Mouse (Mus musculus): ENCODE measurements around the gene Olfr993. TPM values are rescaled to one million over a fixed set of nuclear protein-coding genes. Genes with fewer than 3 reads are reported as not detected.

Gene Olfr993
- not detected in 2 replicates for polyA plus RNA-seq (2014; fragmentation: Nextera tagmentation; extraction: Ambion mirVana)

GRCm38 (mm10) chr2:85414777-85415176 lies at the start of gene Olfr993:
TSS of gene Olfr993 (minus strand) at chr2:85414877.
- H3K4me1 ChIP-seq (ENCODE audit: control insufficient read depth, insufficient read depth, low read length), result no peaks in the 10 kb centered on the region
- no peak within 1 kb of the TSS for H3K27ac ChIP-seq (replicated peaks; ENCODE audit: low read depth, low read length)
- no peaks in the 10 kb centered on the region for H3K9me3 ChIP-seq (ENCODE audit: control insufficient read depth, low read length)
- H3K36me3 ChIP-seq (ENCODE audit: control insufficient read depth, insufficient read depth, low read length), result no peaks in the 10 kb centered on the region
- ATAC-seq (ENCODE audit: insufficient number of reproducible peaks, low FRiP score, low TSS enrichment, low read depth) (no peak), DNase-seq (ENCODE audit: low spot score) (no peak)
- no peak within 1 kb of the TSS for H3K4me2 ChIP-seq (ENCODE audit: low read depth, severe bottlenecking)
- H3K4me3 ChIP-seq (ENCODE audit: low read depth, low read length), result no peak within 1 kb of the TSS
- no peaks in the 10 kb centered on the region for H3K27me3 ChIP-seq (ENCODE audit: control insufficient read depth, insufficient read depth, low read length)
- H3K9ac ChIP-seq (ENCODE audit: low read length), result no peak within 1 kb of the TSS

GRCm38 (mm10) chr2:85443539-85443938 lies 28.9 kb upstream of the Olfr993 start, which contains the start of gene Olfr995:
TSS of gene Olfr995 (minus strand) at chr2:85443639.
- Histone ChIP-seq H3K4me1 (ENCODE audit: control insufficient read depth, insufficient read depth, low read length) (no peaks in the 10 kb centered on the region), H3K9ac (ENCODE audit: low read length) (no peak within 1 kb of the TSS), H3K27ac (replicated peaks; ENCODE audit: low read depth, low read length) (no peak within 1 kb of the TSS), H3K4me2 (ENCODE audit: low read depth, severe bottlenecking) (no peak within 1 kb of the TSS), H3K36me3 (ENCODE audit: control insufficient read depth, insufficient read depth, low read length) (no peaks in the 10 kb centered on the region), H3K27me3 (ENCODE audit: control insufficient read depth, insufficient read depth, low read length) (no peaks in the 10 kb centered on the region), H3K9me3 (ENCODE audit: control insufficient read depth, low read length) (no peaks in the 10 kb centered on the region), H3K4me3 (ENCODE audit: low read depth, low read length) (no peak within 1 kb of the TSS)
- no peak for DNase-seq (ENCODE audit: low spot score)
- WGBS, result 26% methylated on average over 1 of the region's 1 CpGs
- ATAC-seq (ENCODE audit: insufficient number of reproducible peaks, low FRiP score, low TSS enrichment, low read depth), result no peak

- Histone ChIP-seq H3K27ac (replicated peaks; ENCODE audit: low read depth, low read length) (no peak overlapping the region), H3K36me3 (ENCODE audit: control insufficient read depth, insufficient read depth, low read length) (no peaks in the 10 kb centered on the region), H3K9me3 (ENCODE audit: control insufficient read depth, low read length) (no peaks in the 10 kb centered on the region), H3K4me2 (ENCODE audit: low read depth, severe bottlenecking) (no peak overlapping the region), H3K9ac (ENCODE audit: low read length) (no peak overlapping the region), H3K4me3 (ENCODE audit: low read depth, low read length) (no peak overlapping the region), H3K27me3 (ENCODE audit: control insufficient read depth, insufficient read depth, low read length) (no peaks in the 10 kb centered on the region), H3K4me1 (ENCODE audit: control insufficient read depth, insufficient read depth, low read length) (no peaks in the 10 kb centered on the region)
- ATAC-seq (ENCODE audit: insufficient number of reproducible peaks, low FRiP score, low TSS enrichment, low read depth) (no peak), DNase-seq (ENCODE audit: low spot score) (no peak)
Observed at GRCm38 (mm10) chr2:85442546-85442945, 27.9 kb upstream of the Olfr993 start.

- ATAC-seq (ENCODE audit: insufficient number of reproducible peaks, low FRiP score, low TSS enrichment, low read depth), result no peak
- no peak within 1 kb of the TSS for H3K4me2 ChIP-seq (ENCODE audit: low read depth, severe bottlenecking)
- H3K27me3 ChIP-seq (ENCODE audit: control insufficient read depth, insufficient read depth, low read length), result no peaks in the 10 kb centered on the region
- H3K27ac ChIP-seq (replicated peaks; ENCODE audit: low read depth, low read length), result no peak within 1 kb of the TSS
- H3K36me3 ChIP-seq (ENCODE audit: control insufficient read depth, insufficient read depth, low read length), result no peaks in the 10 kb centered on the region
- H3K4me3 ChIP-seq (ENCODE audit: low read depth, low read length), result no peak within 1 kb of the TSS
- no peaks in the 10 kb centered on the region for H3K9me3 ChIP-seq (ENCODE audit: control insufficient read depth, low read length)
- no peaks in the 10 kb centered on the region for H3K4me1 ChIP-seq (ENCODE audit: control insufficient read depth, insufficient read depth, low read length)
- DNase-seq (ENCODE audit: low spot score), result no peak
- no peak within 1 kb of the TSS for H3K9ac ChIP-seq (ENCODE audit: low read length)
- 88% methylated on average over 3 of the region's 3 CpGs for WGBS
Observed at GRCm38 (mm10) chr2:85436351-85436750, 21.7 kb upstream of the Olfr993 start, which contains the start of gene Olfr994. TSS of gene Olfr994 (minus strand) at chr2:85436451.

GRCm38 (mm10) chr2:85425893-85426292 lies 11.2 kb upstream of the Olfr993 start:
- no peak overlapping the region for H3K27ac ChIP-seq (replicated peaks; ENCODE audit: low read depth, low read length)
- H3K4me3 ChIP-seq (ENCODE audit: low read depth, low read length), result no peak overlapping the region
- no peak for DNase-seq (ENCODE audit: low spot score)
- no peaks in the 10 kb centered on the region for H3K27me3 ChIP-seq (ENCODE audit: control insufficient read depth, insufficient read depth, low read length)
- H3K36me3 ChIP-seq (ENCODE audit: control insufficient read depth, insufficient read depth, low read length), result no peaks in the 10 kb centered on the region
- H3K9ac ChIP-seq (ENCODE audit: low read length), result no peak overlapping the region
- no peak overlapping the region for H3K4me2 ChIP-seq (ENCODE audit: low read depth, severe bottlenecking)
- ATAC-seq (ENCODE audit: insufficient number of reproducible peaks, low FRiP score, low TSS enrichment, low read depth), result no peak
- H3K4me1 ChIP-seq (ENCODE audit: control insufficient read depth, insufficient read depth, low read length), result no peaks in the 10 kb centered on the region
- WGBS, result 83% methylated on average over 1 of the region's 1 CpGs
- H3K9me3 ChIP-seq (ENCODE audit: control insufficient read depth, low read length), result no peaks in the 10 kb centered on the region

GRCm38 (mm10) chr2:85409369-85409768 lies 5.3 kb downstream of the Olfr993 start, which contains the start of gene Olfr992:
TSS of gene Olfr992 (minus strand) at chr2:85409469.
- WGBS, result 59% methylated on average over 2 of the region's 2 CpGs
- H3K4me3 ChIP-seq (ENCODE audit: low read depth, low read length), result no peak within 1 kb of the TSS
- no peaks in the 10 kb centered on the region for H3K27me3 ChIP-seq (ENCODE audit: control insufficient read depth, insufficient read depth, low read length)
- H3K9ac ChIP-seq (ENCODE audit: low read length), result no peak within 1 kb of the TSS
- no peak for ATAC-seq (ENCODE audit: insufficient number of reproducible peaks, low FRiP score, low TSS enrichment, low read depth)
- no peaks in the 10 kb centered on the region for H3K36me3 ChIP-seq (ENCODE audit: control insufficient read depth, insufficient read depth, low read length)
- no peaks in the 10 kb centered on the region for H3K9me3 ChIP-seq (ENCODE audit: control insufficient read depth, low read length)
- H3K4me1 ChIP-seq (ENCODE audit: control insufficient read depth, insufficient read depth, low read length), result no peaks in the 10 kb centered on the region
- no peak within 1 kb of the TSS for H3K27ac ChIP-seq (replicated peaks; ENCODE audit: low read depth, low read length)
- H3K4me2 ChIP-seq (ENCODE audit: low read depth, severe bottlenecking), result no peak within 1 kb of the TSS
- no peak for DNase-seq (ENCODE audit: low spot score)

Other genes starting within 250 kb of the Olfr993 start
- 0.37 and 0.41 TPM in 2 replicates for gene Lrrc55, start 217.7 kb downstream of the Olfr993 start, polyA plus RNA-seq (2014; fragmentation: Nextera tagmentation; extraction: Ambion mirVana)
- not detected in 2 replicates for gene Olfr987, start 75.6 kb downstream of the Olfr993 start, polyA plus RNA-seq (2014; fragmentation: Nextera tagmentation; extraction: Ambion mirVana)
- gene Olfr988, start 51.6 kb downstream of the Olfr993 start, polyA plus RNA-seq (2014; fragmentation: Nextera tagmentation; extraction: Ambion mirVana), result not detected in 2 replicates
- not detected in 2 replicates for gene Olfr992, start 5.4 kb downstream of the Olfr993 start, polyA plus RNA-seq (2014; fragmentation: Nextera tagmentation; extraction: Ambion mirVana)
- gene Olfr994, start 21.6 kb upstream of the Olfr993 start, polyA plus RNA-seq (2014; fragmentation: Nextera tagmentation; extraction: Ambion mirVana), result not detected in 2 replicates
- gene Olfr995, start 28.8 kb upstream of the Olfr993 start, polyA plus RNA-seq (2014; fragmentation: Nextera tagmentation; extraction: Ambion mirVana), result not detected in 2 replicates
- gene 4833423E24Rik, start 104.1 kb upstream of the Olfr993 start, polyA plus RNA-seq (2014; fragmentation: Nextera tagmentation; extraction: Ambion mirVana), result not detected in 2 replicates
- gene Olfr996, start 164.3 kb upstream of the Olfr993 start, polyA plus RNA-seq (2014; fragmentation: Nextera tagmentation; extraction: Ambion mirVana), result not detected in 2 replicates
- gene Olfr998, start 174.1 kb upstream of the Olfr993 start, polyA plus RNA-seq (2014; fragmentation: Nextera tagmentation; extraction: Ambion mirVana), result not detected in 2 replicates
- not detected in 2 replicates for gene Olfr1000, start 197.0 kb upstream of the Olfr993 start, polyA plus RNA-seq (2014; fragmentation: Nextera tagmentation; extraction: Ambion mirVana)
- gene Olfr1002, start 235.8 kb upstream of the Olfr993 start, polyA plus RNA-seq (2014; fragmentation: Nextera tagmentation; extraction: Ambion mirVana), result not detected in 2 replicates
- not detected in 2 replicates for gene Olfr154, start 249.6 kb upstream of the Olfr993 start, polyA plus RNA-seq (2014; fragmentation: Nextera tagmentation; extraction: Ambion mirVana)

Measured in limb, embryonic 11.5 days (tissue).